Mouse (Mus musculus) lung, postnatal 10 days (tissue): ENCODE data around the gene Kxd1.
"Not testable (repeated sequence)": the region's sequence is repeated elsewhere in the genome, so short reads cannot be mapped to it uniquely, and the experiment has no call there.

ENCODE experiments used
- DNase-seq: peaks from one replicate; pipeline ENCODE4 v3.0.0; 2021

The Kxd1 gene

DNA sequence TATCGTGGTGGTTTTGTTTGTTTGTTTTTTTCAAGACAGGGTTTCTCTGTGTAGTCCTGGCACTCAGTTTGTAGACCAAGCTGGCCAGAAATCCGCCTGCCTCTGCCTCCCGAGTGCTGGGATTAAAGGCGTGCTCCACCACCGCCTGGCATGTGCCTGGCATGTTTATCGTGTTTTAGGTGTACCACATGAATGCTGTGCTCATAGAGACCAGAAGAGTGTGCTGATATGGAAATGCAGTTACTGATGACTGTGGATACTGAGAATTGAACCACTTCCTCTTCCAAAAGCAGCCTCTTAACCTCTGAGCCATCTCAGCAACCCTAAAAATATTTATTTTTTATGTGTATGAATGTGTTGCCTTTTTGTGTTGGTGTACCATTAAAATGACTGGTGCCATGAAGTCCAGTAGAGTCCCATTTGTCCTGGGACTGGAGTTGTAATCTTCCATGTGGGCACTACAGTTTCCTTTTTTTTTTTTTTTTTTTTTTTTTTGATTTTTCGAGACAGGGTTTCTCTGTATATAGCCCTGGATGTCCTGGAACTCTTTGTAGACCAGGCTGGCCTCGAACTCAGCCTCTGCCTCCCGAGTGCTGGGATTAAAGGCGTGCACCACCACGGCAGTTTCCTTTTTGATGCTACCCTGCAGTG is 15.4 kb downstream of the Kxd1 start:
- no peak for DNase-seq

DNA sequence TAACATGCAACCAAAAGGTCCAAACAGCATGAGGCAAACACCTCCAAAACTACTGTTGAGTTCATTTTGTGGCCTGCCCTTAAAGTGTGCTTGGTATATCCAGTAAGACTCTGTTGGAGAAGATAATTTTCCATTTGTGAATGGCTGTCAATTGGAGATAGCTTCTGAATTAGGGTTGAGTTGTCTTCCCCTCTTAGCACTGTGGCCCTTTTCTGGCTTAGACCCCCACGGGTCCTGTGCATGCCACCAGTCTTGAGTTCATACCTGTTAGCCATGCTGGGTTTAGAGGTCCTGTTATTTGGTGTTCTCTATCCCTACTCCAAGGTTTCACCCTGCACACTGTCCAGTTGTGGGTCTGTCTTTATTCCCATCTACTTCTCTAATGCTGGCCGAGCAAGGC is 16.0 kb downstream of the Kxd1 start:
- no peak for DNase-seq

DNA sequence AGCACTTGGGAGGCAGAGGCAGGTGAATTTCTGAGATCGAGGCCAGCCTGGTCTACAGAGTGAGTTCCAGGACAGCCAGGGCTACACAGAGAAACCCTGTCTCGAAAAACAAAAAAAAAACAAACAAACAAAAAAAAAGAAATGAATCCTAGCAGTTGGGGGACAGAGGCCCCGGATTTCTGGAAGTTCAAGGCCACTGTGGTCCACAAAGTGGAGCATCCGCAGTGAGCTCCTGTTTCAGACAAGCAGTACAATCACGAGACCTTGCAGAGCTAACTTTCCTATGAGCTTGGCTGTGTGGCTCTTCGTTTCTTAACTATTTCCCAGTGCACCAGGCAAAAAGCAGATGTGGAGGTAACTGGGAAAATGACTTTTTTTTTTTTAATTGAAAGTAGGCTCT is 16.6 kb downstream of the Kxd1 start:
- not testable (repeated sequence) for DNase-seq

DNA sequence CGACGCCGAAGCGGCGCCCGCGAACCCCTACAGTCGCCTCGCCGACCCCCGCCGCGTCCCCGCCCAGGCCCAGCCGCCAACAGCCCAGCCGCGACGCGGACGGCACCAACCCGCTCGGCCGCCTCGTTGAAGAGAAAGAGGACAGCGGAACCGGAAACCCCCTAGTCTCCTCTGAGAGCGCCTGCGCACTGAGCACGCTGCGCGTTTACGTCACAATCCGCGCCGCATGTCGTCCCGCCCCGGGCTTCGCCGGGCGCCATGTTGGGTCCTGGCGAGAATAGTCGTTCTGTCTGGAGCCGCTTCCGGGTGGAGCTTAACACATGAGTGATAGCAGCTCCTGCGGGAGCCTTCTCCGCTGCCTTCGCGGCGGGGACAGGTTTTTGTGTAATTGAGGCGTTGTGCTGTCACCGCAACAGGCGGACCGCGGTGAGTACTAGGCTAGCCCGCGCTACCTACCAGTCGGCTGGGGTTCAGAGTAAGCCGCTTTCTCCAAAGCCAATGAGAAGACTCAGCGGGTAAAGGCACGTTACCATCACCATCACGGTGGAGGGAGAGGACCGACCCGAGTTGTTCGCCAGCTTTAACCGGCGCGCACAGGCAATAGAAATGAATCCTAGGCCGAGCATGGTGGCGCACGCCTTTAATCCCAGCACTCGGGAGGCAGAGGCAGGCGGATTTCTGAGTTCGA is 17.4 kb downstream of the Kxd1 start, which contains the start of gene Uba52:
TSS of gene Uba52 (minus strand) at position 574 of the 688 bp plus-strand sequence.
- peak; percentile 98 for DNase-seq

DNA sequence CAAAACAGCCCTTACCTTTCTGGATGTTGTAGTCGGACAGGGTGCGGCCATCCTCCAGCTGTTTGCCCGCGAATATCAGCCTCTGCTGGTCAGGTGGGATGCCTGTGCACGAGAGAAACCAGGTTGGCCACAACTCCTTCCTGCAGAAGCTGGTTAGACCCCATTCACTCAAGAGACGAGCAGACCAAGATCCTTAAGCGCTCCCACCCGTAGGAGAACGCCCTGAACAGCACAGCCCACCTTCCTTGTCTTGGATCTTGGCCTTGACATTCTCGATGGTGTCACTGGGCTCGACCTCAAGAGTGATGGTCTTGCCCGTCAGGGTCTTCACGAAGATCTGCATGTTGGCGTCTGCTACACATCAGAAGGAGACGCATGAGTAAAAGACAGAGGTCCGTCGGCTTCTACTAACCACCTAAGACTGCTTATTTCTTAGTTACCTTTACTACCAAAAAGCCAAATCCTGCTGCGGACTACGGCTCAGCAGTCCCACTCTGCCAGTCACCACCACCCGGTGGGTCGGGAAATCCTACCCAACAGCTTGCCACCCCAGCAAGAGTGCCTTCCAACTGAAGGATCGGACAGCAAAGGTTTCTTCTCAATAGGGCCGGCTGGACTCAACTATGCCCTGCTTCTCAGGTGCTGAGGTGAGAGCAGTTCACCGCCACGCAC is 18.3 kb downstream of the Kxd1 start:
- no peak for DNase-seq

DNA sequence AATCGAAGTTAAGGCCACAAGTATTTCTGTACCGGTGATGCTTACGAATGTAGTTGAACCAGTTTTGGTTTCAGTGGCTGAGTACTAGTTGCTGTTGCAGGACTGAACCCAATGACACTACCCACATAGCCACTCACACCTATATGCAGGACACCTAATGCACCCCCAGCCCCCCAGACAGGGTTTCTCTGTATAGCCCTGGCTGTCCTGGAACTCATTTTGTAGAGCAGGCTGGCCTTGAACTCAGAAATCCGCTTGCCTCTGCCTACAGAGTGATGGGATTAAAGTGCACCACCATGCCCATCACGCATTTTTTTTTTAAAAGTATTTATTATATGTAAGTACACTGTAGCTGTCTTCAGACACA is 20.7 kb downstream of the Kxd1 start:
- DNase-seq: no peak

DNA sequence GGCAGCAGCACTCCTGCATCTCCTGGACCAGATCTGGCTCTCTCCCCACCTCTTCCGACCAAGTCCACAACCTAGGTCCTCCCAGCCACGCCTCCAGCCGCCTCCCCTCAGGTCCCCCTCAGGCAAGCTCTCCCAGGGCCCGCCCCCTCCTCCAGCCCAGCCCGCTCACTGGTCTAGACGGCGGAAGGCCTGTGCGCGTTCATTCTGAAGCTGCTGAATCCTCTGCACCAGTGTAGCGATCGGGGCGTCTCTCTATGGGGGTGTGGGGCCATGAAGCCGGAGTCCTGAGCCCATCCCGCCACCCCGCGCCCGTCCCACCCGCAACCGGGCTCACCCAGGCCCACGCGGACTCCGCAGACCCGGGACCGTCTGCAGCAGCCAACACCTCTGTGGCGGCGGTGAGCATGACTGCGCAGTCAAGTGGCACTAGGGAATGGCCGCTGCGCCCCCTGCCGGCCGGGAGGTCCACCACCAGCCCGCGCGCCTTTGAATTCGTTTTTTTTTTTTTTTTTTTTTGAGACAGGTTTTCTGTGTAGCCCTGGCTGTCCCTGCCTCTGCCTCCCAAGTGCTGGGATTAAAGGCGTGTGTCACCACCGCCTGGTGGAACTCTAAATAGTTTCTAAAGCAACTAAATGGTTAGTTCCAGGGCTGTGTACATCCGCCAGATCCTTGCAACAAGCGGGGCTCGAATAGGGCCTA is 21.3 kb downstream of the Kxd1 start, which contains the start of gene Rex1bd:
TSS of gene Rex1bd (minus strand) at position 425 of the 699 bp plus-strand sequence.
- DNase-seq: peak; percentile 97

DNA sequence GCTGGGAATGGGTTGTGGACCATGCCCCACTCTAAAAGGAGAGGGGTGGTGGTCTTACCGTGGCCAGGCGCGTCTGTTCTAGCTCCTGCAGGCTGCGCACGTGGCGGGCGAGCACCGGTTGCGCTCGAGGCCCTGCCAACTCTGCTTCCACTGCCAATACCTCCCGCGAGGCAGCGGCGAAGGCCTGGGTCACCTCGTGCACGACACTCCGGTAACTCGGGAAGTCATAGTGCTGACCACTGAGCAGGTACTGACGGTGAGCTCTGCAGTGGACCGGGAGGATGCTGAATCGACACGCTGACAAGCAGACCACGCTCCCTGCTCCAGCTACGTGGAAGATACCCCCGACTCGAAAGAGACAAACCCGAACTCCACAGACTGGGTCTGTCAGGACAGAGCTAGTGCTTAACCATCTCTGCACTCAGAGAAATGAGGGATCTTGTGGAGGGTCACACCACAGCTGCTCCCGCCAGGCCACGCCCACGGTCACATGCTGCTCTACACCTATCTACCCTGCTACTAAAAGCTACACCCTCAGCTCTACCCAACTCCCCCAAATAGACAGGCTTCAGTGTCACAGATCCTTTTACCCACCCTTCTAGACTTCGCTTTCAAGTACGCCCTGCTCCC is 21.9 kb downstream of the Kxd1 start:
- DNase-seq: no peak

DNA sequence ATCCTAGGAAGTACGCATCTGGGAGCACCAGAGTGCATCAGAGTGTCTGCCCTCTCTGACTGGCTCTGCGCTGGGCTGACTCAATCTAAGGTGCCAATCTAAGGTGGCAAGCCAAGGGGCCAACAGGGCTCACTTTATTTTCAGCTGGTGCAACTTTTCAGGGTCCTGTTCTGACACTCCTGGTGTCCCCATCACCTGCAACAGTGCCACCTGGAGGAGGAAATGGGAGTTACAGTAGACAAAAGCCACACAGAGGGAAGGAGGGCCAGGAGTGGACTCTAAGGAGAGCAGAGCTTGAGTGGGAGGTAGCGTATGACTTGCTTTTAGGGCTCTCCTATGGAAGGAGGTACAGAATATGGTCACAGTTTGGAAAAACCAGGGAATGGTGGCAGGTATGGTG is 22.9 kb downstream of the Kxd1 start:
- peak; percentile 88 for DNase-seq

DNA sequence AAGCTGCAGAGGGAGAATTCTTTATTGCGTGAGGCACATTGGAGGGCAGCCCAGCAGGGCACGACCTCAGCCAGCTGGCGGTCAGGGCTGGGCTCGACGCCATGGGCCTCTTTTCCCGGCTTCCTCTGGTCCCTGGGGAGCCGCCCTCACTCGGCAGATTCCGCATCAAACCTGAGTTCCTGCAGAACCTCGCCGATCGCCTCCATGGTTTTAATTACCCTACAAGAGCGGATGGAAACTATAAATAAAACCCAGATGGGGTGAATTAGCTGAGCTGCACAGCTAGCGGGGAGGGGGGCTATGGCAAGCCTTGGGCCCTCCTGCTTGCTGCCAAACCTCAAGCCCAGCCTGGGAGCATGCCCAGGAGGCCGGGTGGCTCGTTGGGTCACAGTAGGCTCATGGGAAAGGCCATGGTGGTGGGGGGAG is 23.5 kb downstream of the Kxd1 start:
- DNase-seq: peak; percentile 85

DNA sequence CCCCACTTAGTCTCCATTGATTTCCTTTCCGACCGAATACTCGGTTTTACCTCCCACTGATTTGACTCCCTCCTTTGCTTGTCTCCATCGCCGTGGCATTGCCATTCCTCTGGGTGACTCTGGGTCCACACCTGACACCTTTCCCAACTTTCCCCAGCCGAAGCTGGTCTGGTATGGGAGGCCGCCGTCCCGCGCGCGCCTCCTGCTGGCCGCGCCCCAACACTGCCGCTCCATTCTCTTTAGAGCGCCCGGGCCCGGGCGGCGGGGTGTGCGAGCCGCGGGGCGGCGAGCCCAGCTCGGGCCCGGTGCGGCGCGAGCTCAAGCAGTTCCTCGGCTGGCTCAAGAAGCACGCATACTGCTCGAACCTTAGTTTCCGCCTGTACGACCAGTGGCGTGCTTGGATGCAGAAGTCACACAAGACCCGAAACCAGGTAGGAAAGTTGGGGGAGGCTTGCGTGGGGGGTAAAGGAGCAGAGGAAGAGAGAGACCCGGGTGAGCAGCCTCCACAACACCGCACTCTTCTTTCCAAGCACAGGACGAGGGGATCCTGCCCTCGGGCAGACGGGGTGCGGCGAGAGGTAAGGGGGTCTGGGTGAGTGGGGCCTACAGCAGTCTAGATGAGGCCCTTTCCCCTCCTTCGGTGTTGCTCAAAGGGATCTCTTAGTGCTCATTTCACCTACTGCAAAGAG is 24.6 kb downstream of the Kxd1 start:
- peak; percentile 78 for DNase-seq

DNA sequence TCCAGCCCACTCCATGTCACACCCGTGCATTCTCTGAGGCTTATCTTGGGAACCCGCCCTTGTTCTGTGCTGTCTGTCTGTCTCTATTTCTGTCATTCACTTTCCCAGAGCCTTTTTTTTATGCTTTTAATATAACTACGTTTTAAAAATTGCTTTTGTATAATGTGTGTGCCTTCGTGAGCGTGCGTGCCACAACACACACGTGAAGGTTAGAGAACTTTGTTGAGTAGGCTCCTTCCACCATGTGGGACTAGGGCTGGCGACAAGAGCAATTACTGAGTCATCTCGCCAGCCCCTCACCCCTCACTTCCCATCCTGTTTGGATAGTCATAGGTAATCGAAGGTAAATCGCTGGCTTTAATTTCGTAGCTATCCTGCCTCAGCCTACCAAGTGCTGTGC is 25.2 kb downstream of the Kxd1 start:
- no peak for DNase-seq

DNA sequence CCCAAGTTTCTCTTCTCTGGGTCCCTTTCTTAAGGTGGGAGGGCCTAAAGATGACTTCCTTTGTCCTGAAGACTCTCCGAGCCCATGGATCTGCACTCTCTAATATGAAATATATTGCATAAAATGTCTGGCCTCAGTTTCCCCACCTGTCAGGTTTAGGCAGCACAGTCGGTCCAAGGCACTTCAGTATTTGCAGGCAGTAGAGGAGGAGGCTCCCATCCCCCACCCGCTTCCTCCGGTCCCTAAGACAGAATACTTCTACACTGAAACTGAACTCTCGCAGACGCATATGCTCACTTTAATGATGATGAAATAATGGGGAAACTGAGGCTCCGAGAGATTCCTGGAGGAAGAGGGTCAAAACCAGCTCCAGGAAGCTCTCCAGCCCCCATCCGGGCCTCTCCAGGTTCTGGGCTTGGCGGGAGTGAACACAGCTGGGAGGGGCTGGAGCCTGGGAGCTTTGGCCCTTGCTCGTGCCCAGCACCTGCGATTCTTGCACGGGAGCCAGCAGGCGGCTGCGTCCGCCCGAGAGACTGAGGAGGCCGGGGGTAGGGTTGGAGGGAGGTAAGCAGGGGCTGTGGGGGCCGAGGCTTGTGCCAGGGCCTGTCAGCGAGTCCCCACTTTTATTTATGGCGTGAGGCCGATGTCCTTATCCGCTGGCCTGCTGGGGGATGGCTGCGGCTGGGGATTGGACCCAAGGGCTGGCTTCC is 25.8 kb downstream of the Kxd1 start:
- DNase-seq: no peak

DNA sequence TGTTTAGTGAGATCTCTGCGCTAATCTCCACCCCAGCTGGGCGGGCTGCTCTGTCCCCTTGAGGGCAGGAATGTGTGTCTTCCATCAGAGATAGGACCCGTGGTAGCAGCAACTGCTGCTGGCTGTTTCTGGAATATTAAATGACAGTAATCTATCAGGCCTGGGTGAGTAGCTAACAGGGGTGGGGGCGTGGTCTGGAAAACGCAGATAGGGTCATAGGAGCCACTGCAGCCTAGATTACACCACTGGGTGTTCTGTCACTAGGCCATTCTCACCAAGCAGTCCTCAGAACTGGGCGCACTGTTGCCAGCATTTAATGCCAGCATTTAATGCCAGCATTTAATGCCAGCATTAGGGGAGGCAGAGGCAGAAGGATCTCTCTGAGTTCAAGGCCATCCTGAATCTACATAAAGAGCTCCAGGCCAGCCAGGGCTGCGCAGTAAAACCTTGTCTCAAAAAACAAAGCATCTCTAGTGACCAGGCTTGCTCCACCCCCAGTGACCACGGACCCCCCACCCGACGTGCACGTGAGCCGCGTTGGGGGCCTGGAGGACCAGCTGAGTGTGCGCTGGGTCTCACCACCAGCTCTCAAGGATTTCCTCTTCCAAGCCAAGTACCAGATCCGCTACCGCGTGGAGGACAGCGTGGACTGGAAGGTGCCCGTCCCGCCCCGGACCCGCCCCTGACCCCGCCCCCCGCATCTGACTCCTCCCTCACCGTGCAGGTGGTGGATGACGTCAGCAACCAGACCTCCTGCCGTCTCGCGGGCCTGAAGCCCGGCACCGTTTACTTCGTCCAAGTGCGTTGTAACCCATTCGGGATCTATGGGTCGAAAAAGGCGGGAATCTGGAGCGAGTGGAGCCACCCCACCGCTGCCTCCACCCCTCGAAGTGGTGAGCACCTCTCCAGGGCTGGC is 27.1 kb downstream of the Kxd1 start:
- DNase-seq: no peak

DNA sequence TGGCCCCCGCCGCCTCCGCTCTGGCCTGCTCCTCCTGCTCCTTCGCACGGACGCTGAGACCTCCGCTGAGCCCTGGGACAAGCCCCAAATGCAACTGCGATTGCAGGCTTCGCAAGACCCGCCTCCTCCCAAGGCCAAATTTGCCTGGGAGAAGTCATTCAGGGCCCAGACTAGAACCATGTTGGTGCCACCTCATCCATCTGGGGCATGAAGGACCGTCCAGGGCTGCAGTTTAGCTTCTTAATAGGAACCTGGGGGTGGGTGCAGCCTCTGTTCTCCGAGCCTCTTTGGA is 32.0 kb downstream of the Kxd1 start:
- no peak for DNase-seq

DNA sequence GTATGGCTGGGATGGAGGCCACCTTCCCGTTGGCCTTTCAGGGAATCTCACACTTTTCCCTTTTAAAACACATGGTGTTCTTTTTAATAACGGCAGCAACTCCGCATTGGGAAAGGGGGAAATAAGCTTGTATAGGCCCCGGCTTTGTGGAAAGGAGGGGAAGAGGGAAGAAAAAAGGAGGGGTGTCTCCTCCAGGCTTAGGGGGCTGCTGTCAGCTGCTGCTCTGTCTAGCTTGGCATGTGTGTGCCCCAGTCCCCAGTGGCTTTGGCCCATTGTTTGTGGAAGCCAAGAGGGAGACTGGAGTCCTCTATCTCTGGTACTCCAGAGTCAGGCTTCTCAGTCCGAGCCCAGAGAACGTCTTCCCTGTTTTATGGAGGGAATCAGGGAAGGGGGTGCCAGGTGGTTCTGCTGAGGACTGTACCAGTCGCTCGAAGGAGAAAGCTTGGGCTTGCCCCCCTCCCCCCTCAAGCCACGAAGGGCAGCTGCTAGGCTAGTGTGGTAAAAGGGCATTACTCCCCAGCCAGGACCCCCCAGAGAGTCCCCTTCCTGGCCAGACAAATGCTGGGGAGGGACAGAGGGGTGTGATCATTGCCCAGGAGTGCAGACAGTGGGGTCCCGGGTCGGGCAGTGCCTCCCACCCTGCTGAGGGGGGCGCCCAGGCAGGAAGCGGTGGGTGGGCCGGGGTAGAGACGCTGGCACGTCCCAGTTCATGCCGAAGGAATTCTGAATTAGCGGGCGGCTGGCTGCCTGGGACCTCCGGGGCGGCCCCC is 32.6 kb downstream of the Kxd1 start:
- no peak for DNase-seq

DNA sequence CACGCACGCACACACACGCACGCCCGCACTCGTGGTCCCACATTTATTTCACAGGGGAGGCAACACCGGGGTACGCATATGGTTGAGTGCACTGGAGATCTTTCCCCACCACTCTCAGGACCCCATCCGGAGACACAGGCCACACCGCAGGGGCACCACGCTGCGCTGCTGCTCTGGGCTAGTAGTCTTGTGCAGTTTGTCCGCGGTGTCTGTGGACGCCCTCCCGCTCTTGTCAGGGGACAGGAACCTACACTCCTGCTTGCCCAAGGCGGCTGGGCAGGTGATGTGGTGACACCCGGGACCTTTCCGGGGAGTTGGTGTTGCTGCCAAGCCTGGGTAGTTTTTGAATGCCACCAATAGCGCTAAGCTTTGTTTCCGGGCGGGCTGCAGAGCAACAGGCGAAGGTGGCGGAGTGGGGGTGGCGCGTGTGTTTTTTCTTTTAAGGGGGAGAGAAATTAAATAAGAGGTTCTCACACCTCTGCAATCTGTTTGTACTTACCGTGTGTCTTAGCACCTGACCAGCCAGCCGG is 33.3 kb downstream of the Kxd1 start:
- no peak for DNase-seq

DNA sequence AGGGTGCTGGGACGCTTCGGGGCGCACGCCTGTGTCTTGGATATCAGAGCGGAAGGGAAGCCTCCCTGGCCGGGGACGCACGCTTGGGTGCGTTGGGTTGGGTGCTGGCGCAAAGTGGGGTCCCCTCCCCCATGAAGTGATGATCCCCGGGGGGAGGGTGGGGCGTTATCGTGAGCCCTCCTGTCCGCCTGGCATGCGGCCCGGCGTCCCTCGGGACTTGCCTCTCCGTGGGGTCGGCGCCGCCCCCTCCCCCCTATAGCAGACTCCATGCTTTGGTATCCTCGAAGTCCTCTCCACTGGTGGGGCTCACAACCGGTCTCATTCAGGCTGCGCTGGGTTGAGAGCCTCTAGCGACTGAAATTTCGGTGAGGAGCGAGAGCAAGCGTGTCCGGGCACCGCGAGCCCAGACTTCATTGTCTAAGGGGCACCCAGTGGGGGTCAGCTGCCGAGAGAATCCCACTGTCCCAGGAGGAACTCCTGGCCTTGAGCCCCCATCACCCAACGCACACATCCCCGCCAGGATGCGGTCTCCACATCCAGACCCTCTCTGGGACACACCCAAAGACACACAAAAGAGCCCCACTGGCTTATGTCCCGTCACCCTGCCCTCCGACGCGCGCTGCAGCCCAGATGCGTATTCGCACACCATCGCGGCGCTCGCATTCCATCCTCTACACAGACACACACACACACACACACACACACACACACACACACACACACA is 33.9 kb downstream of the Kxd1 start:
- DNase-seq: no peak
